Mouse (Mus musculus) hematopoietic multipotent progenitor cell, adult 10-12 weeks (in vitro differentiated cells): ENCODE data around the gene Prss16. TPM values are rescaled to one million over a fixed set of nuclear protein-coding genes. Genes with fewer than 3 reads are reported as not detected.

Experiments used
- polyA plus RNA-seq: library from polyadenylated mRNA; stranded (reverse); fragments of >175 nt; gene quantifications from 2 replicates; pipeline ENCODE4 v1.2.3, GENCODE M21; 2012; ENCODE audit warnings: low replicate concordance

Gene Prss16
- polyA plus RNA-seq: 0.55 and 1.3 TPM in 2 replicates

GRCm38 (mm10) chr13:22009642-22010041 lies at the start of gene Prss16:
Gene Prss16 (minus strand): TSS chr13:22009742.

GRCm38 (mm10) chr13:22042568-22043502 lies 33.3 kb upstream of the Prss16 start, which contains the start of the genes Hist1h2ag and Hist1h2bj:
Gene Hist1h2ag (minus strand): TSS chr13:22042944.
Gene Hist1h2bj (plus strand): TSS chr13:22043214.

DNA sequence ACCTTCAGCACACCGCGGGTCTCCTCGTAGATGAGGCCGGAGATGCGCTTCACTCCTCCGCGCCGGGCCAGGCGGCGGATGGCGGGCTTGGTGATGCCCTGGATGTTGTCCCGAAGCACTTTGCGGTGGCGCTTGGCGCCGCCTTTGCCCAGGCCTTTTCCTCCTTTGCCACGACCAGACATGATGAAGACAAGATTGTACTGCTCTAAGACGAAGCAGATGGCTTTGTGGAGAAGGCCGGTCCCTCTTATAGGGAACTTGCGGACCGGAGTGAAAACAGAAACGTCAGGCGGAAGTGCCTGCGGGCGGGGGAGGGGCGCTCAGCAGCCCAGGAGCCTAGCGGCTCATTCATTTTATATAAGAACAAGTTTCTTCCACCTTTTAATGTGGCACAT lies 31.6 kb upstream of the Prss16 start, which contains the start of gene Hist1h4i:
Hist1h4i (minus strand) TSS at position 221 of the 395 bp plus-strand sequence.

DNA sequence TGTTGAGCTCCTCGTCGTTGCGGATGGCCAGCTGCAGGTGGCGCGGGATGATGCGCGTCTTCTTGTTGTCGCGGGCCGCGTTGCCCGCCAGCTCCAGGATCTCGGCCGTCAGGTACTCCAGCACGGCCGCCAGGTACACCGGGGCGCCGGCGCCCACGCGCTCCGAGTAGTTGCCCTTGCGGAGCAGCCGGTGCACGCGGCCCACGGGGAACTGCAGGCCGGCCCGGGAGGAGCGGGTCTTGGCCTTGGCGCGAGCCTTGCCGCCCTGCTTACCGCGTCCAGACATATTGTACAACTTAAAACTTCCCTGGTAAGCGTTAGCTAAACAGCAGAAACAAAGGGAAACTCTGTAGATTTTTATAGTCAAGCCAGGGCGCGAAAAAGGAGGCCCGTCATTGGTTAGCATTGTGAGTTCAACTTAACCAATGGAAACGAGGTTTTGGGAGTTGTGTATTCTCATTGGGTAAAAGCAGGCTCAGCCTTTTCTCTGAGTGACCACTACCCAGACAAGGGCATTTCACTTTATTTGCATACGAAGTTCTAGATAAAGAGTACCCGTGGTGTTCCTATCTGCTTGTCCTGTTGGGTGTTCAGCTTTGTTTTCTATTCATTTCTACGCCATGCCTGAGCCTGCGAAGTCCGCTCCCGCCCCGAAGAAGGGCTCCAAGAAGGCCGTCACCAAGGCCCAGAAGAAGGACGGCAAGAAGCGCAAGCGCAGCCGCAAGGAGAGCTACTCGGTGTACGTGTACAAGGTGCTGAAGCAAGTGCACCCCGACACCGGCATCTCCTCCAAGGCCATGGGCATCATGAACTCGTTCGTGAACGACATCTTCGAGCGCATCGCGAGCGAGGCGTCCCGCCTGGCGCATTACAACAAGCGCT lies 26.0 kb upstream of the Prss16 start, which contains the start of the genes Hist1h2ah and Hist1h2bk:
Hist1h2ah (minus strand) TSS at position 302 of the 882 bp plus-strand sequence.
Hist1h2bk (plus strand) TSS at position 604 of the 882 bp plus-strand sequence.

GRCm38 (mm10) chr13:21980981-21981802 lies 28.4 kb downstream of the Prss16 start, which contains the start of gene Pom121l2:
Gene Pom121l2 (plus strand): TSS chr13:21981194.

Other genes with a start within 250 kb of the Prss16 start
- 4.1 TPM in 1 of 2 replicates, not detected in the other for gene Hist1h1b, start 229.1 kb downstream of the Prss16 start, polyA plus RNA-seq
- gene Hist1h3i, start 226.4 kb downstream of the Prss16 start, polyA plus RNA-seq: 6.5 and 18.1 TPM in 2 replicates
- gene Hist1h2an, start 222.5 kb downstream of the Prss16 start, polyA plus RNA-seq: 15.3 and 16.1 TPM in 2 replicates
- 0.47 and 2.4 TPM in 2 replicates for gene Hist1h2bp, start 222.3 kb downstream of the Prss16 start, polyA plus RNA-seq
- gene Hist1h2bq, start 199.5 kb downstream of the Prss16 start, polyA plus RNA-seq: 5.8 and 8.5 TPM in 2 replicates
- gene Hist1h2ao, start 199.3 kb downstream of the Prss16 start, polyA plus RNA-seq: 1,820 and 2,295 TPM in 2 replicates
- 19.5 and 44.0 TPM in 2 replicates for gene Hist1h4m, start 198.0 kb downstream of the Prss16 start, polyA plus RNA-seq
- 19.6 and 28.2 TPM in 2 replicates for gene Hist1h4n, start 177.5 kb downstream of the Prss16 start, polyA plus RNA-seq
- gene Hist1h2ap, start 176.2 kb downstream of the Prss16 start, polyA plus RNA-seq: 1,183 and 6,694 TPM in 2 replicates
- gene Hist1h2br, start 176.0 kb downstream of the Prss16 start, polyA plus RNA-seq: 5.3 and 9.4 TPM in 2 replicates
- 0.08 and 0.25 TPM in 2 replicates for gene Zfp184, start 64.6 kb downstream of the Prss16 start, polyA plus RNA-seq
- gene Pom121l2, start 28.5 kb downstream of the Prss16 start, polyA plus RNA-seq: not detected in 2 replicates
- 0.54 and 2.4 TPM in 2 replicates for gene Hist1h2ah, start 25.8 kb upstream of the Prss16 start, polyA plus RNA-seq
- gene Hist1h2bk, start 26.1 kb upstream of the Prss16 start, polyA plus RNA-seq: 2.3 and 6.0 TPM in 2 replicates
- gene Hist1h4i, start 31.6 kb upstream of the Prss16 start, polyA plus RNA-seq: 17.4 and 21.6 TPM in 2 replicates
- 5.8 and 8.8 TPM in 2 replicates for gene Hist1h2ag, start 33.2 kb upstream of the Prss16 start, polyA plus RNA-seq
- gene Hist1h2bj, start 33.5 kb upstream of the Prss16 start, polyA plus RNA-seq: 4.1 and 4.8 TPM in 2 replicates
- not detected in 2 replicates for gene Vmn1r188, start 74.7 kb upstream of the Prss16 start, polyA plus RNA-seq
- gene Vmn1r189, start 96.1 kb upstream of the Prss16 start, polyA plus RNA-seq: not detected in 2 replicates
- gene Vmn1r191, start 174.2 kb upstream of the Prss16 start, polyA plus RNA-seq: not detected in 2 replicates
- not detected in 2 replicates for gene Vmn1r192, start 181.4 kb upstream of the Prss16 start, polyA plus RNA-seq
- not detected in 2 replicates for gene Vmn1r193, start 213.4 kb upstream of the Prss16 start, polyA plus RNA-seq
- gene Vmn1r194, start 234.5 kb upstream of the Prss16 start, polyA plus RNA-seq: not detected in 2 replicates